Mouse (Mus musculus) heart, embryonic 14.5 days (tissue): Measurements from ENCODE around the gene Irs1. TPM values are rescaled to one million over a fixed set of nuclear protein-coding genes. Genes with fewer than 3 reads are reported as not detected.

Experiments used
- ATAC-seq: fragments of 200-750 bp; cut with Nextera tagmentation; 2 replicates; pipeline ENCODE4 v1.8.0; 2017; ENCODE audit warnings: low read depth, moderate TSS enrichment; ENCODE audit not compliant: insufficient number of reproducible peaks, insufficient read depth, low FRiP score
- H3K27ac ChIP-seq, 2 experiments: fragments of 200-500 bp in 1 of 2; fragments of 300-500 bp in 1 of 2; sonication (generic) in 1 of 2; replicated peaks in 1 of 2; 2 replicates each; pipeline ENCODE4 v1.5.1; 2012 to 2014; ENCODE audit warnings: low read depth in 2 of 2, low read length in 2 of 2, control low read depth in 1 of 2, mild to moderate bottlenecking in 1 of 2, mixed read lengths in 1 of 2; ENCODE audit not compliant: control insufficient read depth in 1 of 2, insufficient read depth in 1 of 2
- H3K27me3 ChIP-seq: fragments of 300-500 bp; sonication (generic); 2 replicates; pipeline ENCODE4 v1.6.1; 2014; ENCODE audit warnings: mild to moderate bottlenecking, low read length, control low read depth; ENCODE audit not compliant: control insufficient read depth, insufficient read depth
- H3K36me3 ChIP-seq: fragments of 300-500 bp; sonication (generic); 2 replicates; pipeline ENCODE4 v1.6.1; 2014; ENCODE audit warnings: mild to moderate bottlenecking, control low read depth, low read length, mixed read lengths; ENCODE audit not compliant: control insufficient read depth, insufficient read depth
- H3K4me1 ChIP-seq, 2 experiments: fragments of 200-500 bp in 1 of 2; fragments of 300-500 bp in 1 of 2; sonication (generic) in 1 of 2; 2 replicates each; pipeline ENCODE4 v1.6.1; 2012 to 2014; ENCODE audit warnings: low read length in 2 of 2, control low read depth in 1 of 2, mixed read lengths in 1 of 2; ENCODE audit not compliant: control insufficient read depth in 2 of 2, insufficient read depth in 2 of 2
- H3K4me2 ChIP-seq: fragments of 300-500 bp; sonication (generic); 2 replicates; pipeline ENCODE4 v1.6.1; 2014; ENCODE audit warnings: mild to moderate bottlenecking, low read length
- H3K4me3 ChIP-seq, 2 experiments: fragments of 200-500 bp in 1 of 2; fragments of 300-500 bp in 1 of 2; sonication (generic) in 1 of 2; 2 replicates each; pipeline ENCODE4 v1.5.1; 2012 to 2014; ENCODE audit warnings: low read length in 2 of 2, mild to moderate bottlenecking in 2 of 2, control low read depth in 1 of 2, low read depth in 1 of 2, moderate library complexity in 1 of 2; ENCODE audit not compliant: control insufficient read depth in 1 of 2, insufficient read depth in 1 of 2
- H3K9ac ChIP-seq: fragments of 300-500 bp; sonication (generic); 2 replicates; pipeline ENCODE4 v1.6.1; 2014; ENCODE audit warnings: mild to moderate bottlenecking, low read length
- H3K9me3 ChIP-seq: fragments of 300-500 bp; sonication (generic); 2 replicates; pipeline ENCODE4 v1.6.1; 2016; ENCODE audit warnings: low read length, control low read depth; ENCODE audit not compliant: control insufficient read depth
- WGBS: fragments of 180-500 bp; shearing (Covaris S2); extraction: QIAGEN DNeasy Blood & Tissue Kit; methylation state at CpG from one replicate; pipeline ENCODE4 v1.1.7; 2014; 5-methylcytosine and 5-hydroxymethylcytosine counted together
- polyA plus RNA-seq: library from polyadenylated mRNA; unstranded; fragments of >200 nt; fragmentation: Nextera tagmentation; extraction: Ambion mirVana; gene quantifications from 2 replicates; pipeline ENCODE4 v1.2.1, GENCODE M21; 2014

Gene Irs1
- polyA plus RNA-seq, 1 experiment from 2014 or later, result 10.5 TPM

DNA sequence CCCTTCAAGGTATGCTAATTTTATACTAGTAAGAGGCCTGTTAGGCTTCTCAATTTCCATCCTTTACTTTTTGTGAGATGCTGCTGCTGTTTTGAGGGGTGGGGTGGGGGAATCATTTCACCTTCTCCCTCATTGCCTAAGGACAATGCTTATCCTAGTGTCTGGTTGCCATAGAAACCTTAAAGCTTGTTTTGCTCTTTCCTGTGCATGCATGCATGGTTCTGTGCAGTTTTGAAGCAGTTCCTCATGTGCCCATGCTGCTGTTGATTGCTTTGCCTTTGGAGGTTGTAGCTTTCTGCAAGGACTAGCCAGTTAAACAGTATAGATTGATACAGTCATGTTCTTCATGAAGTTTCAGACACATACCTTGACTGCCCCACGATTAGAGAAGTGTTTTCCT, 30.2 kb upstream of the Irs1 start:
- Histone ChIP-seq H3K27me3 (no peaks in the 10 kb centered on the region), H3K9me3 (no peaks in the 10 kb centered on the region), H3K9ac (no peak overlapping the region), H3K27ac (no peak overlapping the region), H3K4me1 (peaks cover 0 to 9% of the 10 kb centered on the region in 2 experiments; a peak in 2 of 4 replicates), H3K4me2 (no peak overlapping the region), H3K4me3 (no peak overlapping the region), H3K36me3 (no peaks in the 10 kb centered on the region)
- 76% methylated on average over 1 of the region's 1 CpGs for WGBS
- no peak for ATAC-seq

DNA sequence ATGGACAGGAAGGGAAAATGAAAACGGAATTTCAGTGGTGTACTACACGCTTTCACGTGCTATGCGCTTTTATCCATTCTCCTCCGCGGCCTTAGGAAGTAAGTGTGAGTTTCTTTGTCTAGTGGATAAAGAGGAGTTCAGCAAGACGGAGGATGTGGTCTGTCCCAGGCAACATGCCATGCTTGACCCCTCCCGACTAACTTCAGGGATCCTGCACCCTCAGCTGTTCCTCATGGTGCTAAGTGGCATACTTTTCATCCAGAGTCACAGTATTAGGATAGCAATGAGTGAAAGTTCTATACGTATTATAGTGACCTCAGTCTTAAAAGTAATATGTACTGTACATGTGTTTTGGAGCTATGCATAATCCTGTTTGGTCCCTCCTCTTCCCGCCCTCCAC, 29.6 kb upstream of the Irs1 start:
- Histone ChIP-seq H3K36me3 (no peaks in the 10 kb centered on the region), H3K27me3 (no peaks in the 10 kb centered on the region), H3K9me3 (no peaks in the 10 kb centered on the region), H3K27ac (no peak overlapping the region), H3K4me1 (peaks cover 3 to 9% of the 10 kb centered on the region in 2 experiments; a peak in 3 of 4 replicates), H3K9ac (no peak overlapping the region), H3K4me2 (no peak overlapping the region), H3K4me3 (no peak overlapping the region)
- ATAC-seq, result no peak
- 88% methylated on average over 10 of the region's 10 CpGs for WGBS

DNA sequence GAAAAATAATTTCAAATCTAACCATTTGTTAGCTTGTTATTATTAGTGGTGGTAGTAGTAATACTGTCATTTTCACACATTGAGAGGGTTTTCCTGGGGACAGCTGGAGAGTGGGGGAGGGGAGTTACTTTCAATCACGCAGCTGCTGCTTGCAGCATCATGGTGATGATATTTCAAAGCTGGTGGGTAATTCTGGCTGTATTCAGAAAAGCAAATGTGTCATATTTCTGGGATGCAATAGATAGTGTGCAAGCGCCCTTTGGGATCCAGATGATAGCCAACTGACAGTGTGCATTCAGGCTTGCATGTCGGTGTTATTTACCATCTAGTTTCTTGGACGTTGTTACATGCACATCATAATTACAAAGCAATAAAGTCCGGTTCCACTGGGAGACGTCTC, 29.2 kb upstream of the Irs1 start:
- no peaks in the 10 kb centered on the region for H3K36me3 ChIP-seq
- ATAC-seq, result no peak
- H3K4me1 ChIP-seq, result peaks cover 3 to 9% of the 10 kb centered on the region in 2 experiments; a peak in 3 of 4 replicates
- H3K9me3 ChIP-seq, result no peaks in the 10 kb centered on the region
- H3K9ac ChIP-seq, result no peak overlapping the region
- no peak overlapping the region for H3K4me3 ChIP-seq
- no peak overlapping the region for H3K4me2 ChIP-seq
- 81% methylated on average over 6 of the region's 6 CpGs for WGBS
- H3K27me3 ChIP-seq, result no peaks in the 10 kb centered on the region
- H3K27ac ChIP-seq, result no peak overlapping the region

DNA sequence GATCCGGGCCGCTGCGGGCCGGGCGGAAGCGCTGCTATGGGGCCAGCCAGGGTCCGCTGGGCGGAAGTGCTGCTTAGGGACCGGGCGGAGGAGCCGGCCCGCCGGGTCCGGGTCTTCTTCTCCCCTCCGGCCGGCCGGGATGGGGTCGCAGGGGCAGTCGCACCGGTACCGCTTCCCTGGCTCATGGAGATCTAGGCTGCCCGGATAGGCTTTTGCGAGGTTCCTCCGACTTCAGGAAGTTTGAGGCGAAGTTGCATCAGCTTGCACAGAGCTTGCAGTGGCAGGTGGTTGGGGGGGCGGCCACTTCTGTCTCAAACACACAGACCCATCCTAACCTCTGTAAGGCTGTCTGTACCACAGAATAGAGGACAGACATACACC, 25.5 kb upstream of the Irs1 start:
- H3K4me1 ChIP-seq, result peaks cover 3 to 5% of the 10 kb centered on the region in 2 experiments; a peak in 3 of 4 replicates
- H3K9ac ChIP-seq, result peak overlapping the region; percentile 98
- under 1% methylated on average over 23 of the region's 26 CpGs for WGBS
- peak overlapping the region; percentile 84 for H3K4me2 ChIP-seq
- H3K27me3 ChIP-seq, result peaks cover 11% of the 10 kb centered on the region
- peak; percentile 45; the same call in 1 of the 2 replicates for ATAC-seq
- no peaks in the 10 kb centered on the region for H3K9me3 ChIP-seq
- peak overlapping the region; percentile 93 to 95 for H3K27ac ChIP-seq
- peak overlapping the region; percentile 89 to 94 for H3K4me3 ChIP-seq
- no peaks in the 10 kb centered on the region for H3K36me3 ChIP-seq

DNA sequence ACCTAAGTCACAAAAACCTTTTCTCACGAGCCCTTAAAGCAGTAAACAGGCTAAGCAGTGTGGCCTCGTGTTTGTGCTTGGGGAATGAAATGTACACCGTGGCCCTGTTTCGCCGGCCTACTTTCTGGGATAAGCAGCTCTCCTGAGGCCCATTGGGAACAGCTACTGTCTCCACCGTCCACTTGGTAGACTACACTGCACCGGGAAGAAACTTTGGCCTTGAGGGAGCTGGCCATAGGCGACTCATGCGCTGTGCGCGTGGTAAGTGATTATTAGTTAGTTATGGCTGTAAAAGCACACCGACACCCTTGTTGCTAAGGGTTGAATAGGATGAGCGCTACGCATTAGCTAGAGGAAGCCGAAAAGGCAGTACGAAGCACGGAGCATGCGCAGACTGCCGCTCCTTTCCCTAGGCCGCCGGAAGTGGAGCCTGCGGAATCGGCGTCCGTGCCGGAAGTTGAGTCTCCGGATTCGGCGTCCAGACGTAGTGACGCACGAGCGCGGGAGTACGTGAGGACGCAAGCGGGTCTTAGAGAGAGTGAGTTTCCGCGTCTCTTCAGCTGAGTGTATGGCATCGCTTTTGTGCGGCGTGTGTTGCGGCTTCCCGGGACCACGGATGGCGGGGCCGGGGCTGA, 25.0 kb upstream of the Irs1 start, which contains the start of gene Rhbdd1:
Gene Rhbdd1, plus strand, starts transcription at position 342 of the 635 bp plus-strand sequence.
- H3K4me3 ChIP-seq, result peak within 1 kb of the TSS; percentile 89 to 94
- H3K27ac ChIP-seq, result peak within 1 kb of the TSS; percentile 93 to 95
- peak within 1 kb of the TSS; percentile 84 for H3K4me2 ChIP-seq
- no peaks in the 10 kb centered on the region for H3K36me3 ChIP-seq
- peak within 1 kb of the TSS; percentile 98 for H3K9ac ChIP-seq
- peaks cover 3 to 5% of the 10 kb centered on the region in 2 experiments; a peak in 3 of 4 replicates for H3K4me1 ChIP-seq
- ATAC-seq, result peak; percentile 93
- no peaks in the 10 kb centered on the region for H3K9me3 ChIP-seq
- H3K27me3 ChIP-seq, result peaks cover 15% of the 10 kb centered on the region
- WGBS, result 5% methylated on average over 47 of the region's 47 CpGs

DNA sequence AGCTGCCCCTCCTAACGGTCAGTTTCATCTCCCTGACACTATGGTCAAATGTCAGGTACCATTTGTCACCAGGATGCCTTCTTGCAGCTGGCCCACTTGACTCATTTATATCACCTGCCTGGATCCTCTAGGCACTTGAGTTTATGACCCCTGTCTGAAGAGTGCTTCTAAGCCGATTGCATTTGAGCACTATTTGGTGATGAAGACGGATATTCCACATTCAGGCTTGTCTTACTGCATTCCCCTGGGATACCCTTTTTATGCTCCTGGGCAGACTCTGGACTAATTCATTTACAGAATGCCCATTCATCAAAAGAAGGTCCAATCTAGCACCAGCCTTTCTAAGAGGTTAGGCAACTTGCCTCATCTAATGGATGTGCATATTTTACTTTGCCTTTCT, 13.3 kb upstream of the Irs1 start:
- no peak overlapping the region for H3K9ac ChIP-seq
- no peak overlapping the region for H3K27ac ChIP-seq
- WGBS, result 63% methylated on average over 3 of the region's 3 CpGs
- no peak for ATAC-seq
- no peaks in the 10 kb centered on the region for H3K4me1 ChIP-seq
- no peaks in the 10 kb centered on the region for H3K9me3 ChIP-seq
- no peak overlapping the region for H3K4me3 ChIP-seq
- peaks cover 6% of the 10 kb centered on the region; the same call in 1 of the 2 replicates for H3K27me3 ChIP-seq
- no peaks in the 10 kb centered on the region for H3K36me3 ChIP-seq
- no peak overlapping the region for H3K4me2 ChIP-seq

DNA sequence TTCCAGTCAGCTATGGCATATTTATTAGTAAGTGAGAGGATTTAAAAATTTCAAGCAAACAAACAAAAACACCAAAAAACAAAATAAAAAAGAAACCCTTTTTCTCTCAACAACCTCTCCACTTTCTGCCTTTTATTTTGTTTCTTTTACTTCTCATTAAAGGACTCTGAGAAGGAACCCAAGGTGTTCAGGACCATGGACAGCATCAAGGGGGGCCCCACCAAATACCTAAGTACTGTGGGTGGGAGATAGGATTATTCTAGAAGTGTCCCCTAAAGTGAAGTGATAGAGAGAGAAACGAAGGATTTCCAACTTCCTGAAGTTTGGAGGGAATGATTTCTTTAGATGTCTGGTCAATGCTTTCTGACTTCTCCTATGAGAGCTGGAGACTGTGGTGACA, 7.4 kb upstream of the Irs1 start:
- H3K9me3 ChIP-seq, result no peaks in the 10 kb centered on the region
- 7% methylated on average over 1 of the region's 1 CpGs for WGBS
- H3K27me3 ChIP-seq, result peaks cover 9% of the 10 kb centered on the region; the same call in 1 of the 2 replicates
- no peaks in the 10 kb centered on the region for H3K4me1 ChIP-seq
- H3K36me3 ChIP-seq, result no peaks in the 10 kb centered on the region
- no peak overlapping the region for H3K27ac ChIP-seq
- no peak overlapping the region for H3K4me2 ChIP-seq
- H3K4me3 ChIP-seq, result no peak overlapping the region
- no peak for ATAC-seq
- H3K9ac ChIP-seq, result no peak overlapping the region

DNA sequence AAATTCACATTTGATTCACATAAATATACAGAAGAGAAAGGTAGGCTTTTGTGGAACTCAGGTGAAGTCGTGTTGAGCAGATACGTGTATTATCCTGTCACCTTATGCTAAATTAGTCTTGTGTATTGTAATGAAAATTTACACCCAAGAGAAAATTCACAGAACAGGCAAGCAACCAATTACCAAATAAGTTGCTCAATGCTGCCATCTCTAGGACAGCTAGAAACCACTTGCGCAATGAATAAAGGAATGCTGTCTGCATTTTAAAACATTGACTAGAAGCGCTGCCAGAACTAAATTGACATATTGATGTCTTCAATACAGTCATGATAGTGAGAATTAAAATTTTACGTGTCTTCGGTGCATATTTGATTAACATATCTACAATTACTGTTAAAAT, 2.9 kb upstream of the Irs1 start:
- H3K4me3 ChIP-seq, result no peak overlapping the region
- no peak overlapping the region for H3K27ac ChIP-seq
- H3K9ac ChIP-seq, result no peak overlapping the region
- ATAC-seq, result no peak
- peaks cover 2 to 14% of the 10 kb centered on the region in 2 experiments; a peak in 3 of 4 replicates for H3K4me1 ChIP-seq
- WGBS, result 14% methylated on average over 6 of the region's 6 CpGs
- peaks cover 11% of the 10 kb centered on the region; the same call in 1 of the 2 replicates for H3K27me3 ChIP-seq
- no peaks in the 10 kb centered on the region for H3K9me3 ChIP-seq
- H3K4me2 ChIP-seq, result no peak overlapping the region
- no peaks in the 10 kb centered on the region; the same call in 1 of the 2 replicates for H3K36me3 ChIP-seq
